Mouse (Mus musculus) lung, postnatal 0 days (tissue): ENCODE data around the gene Cep83. TPM values are rescaled to one million over a fixed set of nuclear protein-coding genes. Genes with fewer than 3 reads are reported as not detected.
A peak's percentile ranks its signal among the peaks of the same experiment; 100 is the strongest.
"Not testable (repeated sequence)": the region's sequence is repeated elsewhere in the genome, so short reads cannot be mapped to it uniquely, and the experiment has no call there.

Source experiments
- ATAC-seq: fragments of 200-750 bp; cut with Nextera tagmentation; 2 replicates; pipeline ENCODE4 v1.8.0; 2017; ENCODE audit warnings: moderate library complexity
- DNase-seq: peaks from one replicate; pipeline ENCODE4 v3.0.0-alpha.2; 2016; ENCODE audit warnings: low spot score
- H3K27ac ChIP-seq: fragments of 300-500 bp; sonication (generic); 2 replicates; pipeline ENCODE4 v1.5.1; 2014; ENCODE audit warnings: antibody characterized with exemption, mild to moderate bottlenecking, low read length, mixed read lengths
- H3K27me3 ChIP-seq: fragments of 300-500 bp; sonication (generic); replicated peaks from 2 replicates; pipeline ENCODE4 v1.6.1; 2014; ENCODE audit warnings: low read length, mixed read lengths; ENCODE audit not compliant: insufficient read depth
- H3K36me3 ChIP-seq: fragments of 300-500 bp; sonication (generic); 2 replicates; pipeline ENCODE4 v1.6.1; 2014; ENCODE audit warnings: low read length, mixed read lengths; ENCODE audit not compliant: insufficient read depth
- H3K4me1 ChIP-seq: fragments of 300-500 bp; sonication (generic); 2 replicates; pipeline ENCODE4 v1.6.1; 2014; ENCODE audit warnings: antibody characterized with exemption, low read depth, low read length, mixed read lengths; ENCODE audit not compliant: insufficient read depth
- H3K4me2 ChIP-seq: fragments of 300-500 bp; sonication (generic); replicated peaks from 2 replicates; pipeline ENCODE4 v1.6.1; 2014; ENCODE audit warnings: low read depth, mild to moderate bottlenecking, low read length, moderate library complexity, mixed read lengths
- H3K4me3 ChIP-seq: fragments of 300-500 bp; sonication (generic); 2 replicates; pipeline ENCODE4 v1.5.1; 2014; ENCODE audit warnings: low read depth, low read length
- H3K9ac ChIP-seq: fragments of 300-500 bp; sonication (generic); replicated peaks from 2 replicates; pipeline ENCODE4 v1.6.1; 2014; ENCODE audit warnings: low read depth, mild to moderate bottlenecking
- H3K9me3 ChIP-seq: fragments of 300-500 bp; sonication (generic); 2 replicates; pipeline ENCODE4 v1.6.1; 2016; ENCODE audit warnings: low read length, mixed read lengths
- CTCF ChIP-seq: IDR thresholded peaks from 2 replicates; pipeline ENCODE4 v1.5.1; 2016; ENCODE audit warnings: antibody characterized with exemption, mild to moderate bottlenecking
- EP300 ChIP-seq: IDR thresholded peaks from 2 replicates; pipeline ENCODE4 v1.6.1; 2016; ENCODE audit warnings: antibody characterized with exemption, mild to moderate bottlenecking, control low read depth
- WGBS: fragments of 180-500 bp; shearing (Covaris S2); extraction: QIAGEN DNeasy Blood & Tissue Kit; methylation state at CpG from one replicate; pipeline ENCODE4 v1.1.7; 2014; 5-methylcytosine and 5-hydroxymethylcytosine counted together
- polyA plus RNA-seq: library from polyadenylated mRNA; unstranded; fragments of >200 nt; fragmentation: Nextera tagmentation; extraction: Ambion mirVana; gene quantifications from 2 replicates; pipeline ENCODE4 v1.2.1, GENCODE M21; 2015

The Cep83 gene
- polyA plus RNA-seq, 1 experiment from 2014 or later, result 20.6 TPM

DNA sequence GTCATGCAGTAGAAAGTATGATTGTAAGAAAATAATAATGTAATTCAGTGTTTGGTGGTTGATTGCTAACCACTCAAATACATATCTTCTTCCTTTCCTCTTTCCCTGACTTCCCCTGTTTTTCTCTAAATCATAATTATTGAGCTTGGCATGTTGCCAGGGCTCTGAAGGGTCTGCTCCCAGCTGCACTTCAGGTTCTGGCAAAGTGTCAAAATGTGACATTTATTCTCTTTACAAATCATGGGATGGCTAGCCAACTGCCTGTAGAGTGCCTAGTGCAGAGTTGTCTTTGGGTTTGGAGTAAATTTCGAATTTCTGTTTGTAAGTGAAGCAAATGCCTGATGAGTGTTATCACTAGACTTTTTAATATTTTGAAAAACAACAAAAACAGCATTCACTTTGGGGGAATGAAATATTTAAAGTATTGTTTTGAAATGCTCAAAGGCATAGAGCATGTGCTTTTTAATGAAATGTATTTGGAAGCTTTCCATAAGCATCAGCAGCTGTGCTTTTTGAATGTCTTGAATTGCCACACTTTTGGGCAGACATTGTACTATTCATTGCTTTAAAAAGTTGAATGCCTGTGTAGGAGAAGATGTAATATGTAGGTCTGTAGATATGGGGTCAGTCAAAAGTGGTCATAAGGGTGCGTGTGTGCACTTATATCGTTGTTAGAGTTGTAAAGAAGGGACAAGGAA is 21.3 kb downstream of the Cep83 start:
- WGBS, result 54% methylated on average over 3 of the region's 3 CpGs

DNA sequence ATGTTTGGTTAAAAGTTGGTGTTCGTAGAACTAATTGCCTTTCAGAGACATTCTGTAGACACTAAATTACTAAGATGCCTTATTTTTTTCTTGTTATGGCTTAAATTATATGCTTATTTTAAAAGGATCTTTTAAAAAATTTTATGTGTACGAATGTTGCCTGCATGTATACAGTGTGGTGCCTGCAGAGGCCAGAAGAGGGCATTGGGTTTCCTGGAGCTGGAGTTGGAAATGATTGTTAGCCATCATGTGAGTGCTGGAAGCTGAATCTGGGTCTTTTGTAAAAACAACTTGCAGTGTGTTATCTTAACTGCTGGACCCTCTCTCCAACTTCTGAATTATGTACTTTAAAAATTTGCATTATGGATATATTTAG is 21.9 kb downstream of the Cep83 start:
- Histone ChIP-seq H3K4me1 (no peaks in the 10 kb centered on the region; the same call in 1 of the 2 replicates), H3K27ac (no peak overlapping the region), H3K4me3 (no peak overlapping the region), H3K9ac (no peak overlapping the region), H3K36me3 (no peaks in the 10 kb centered on the region), H3K27me3 (no peaks in the 10 kb centered on the region), H3K9me3 (no peaks in the 10 kb centered on the region), H3K4me2 (no peak overlapping the region)
- whole genome bisulfite sequencing, result 81% methylated on average over 2 of the region's 2 CpGs
- peak; percentile 29 for TF ChIP-seq CTCF
- TF ChIP-seq EP300, result no peak
- DNase-seq, result no peak
- no peak for ATAC-seq

More for the DNA sequence above, 21.3 kb downstream of the Cep83 start:
- H3K9me3 ChIP-seq, result no peaks in the 10 kb centered on the region
- no peak overlapping the region for H3K9ac ChIP-seq
- no peaks in the 10 kb centered on the region for H3K27me3 ChIP-seq
- ATAC-seq, result peak; percentile 28
- no peaks in the 10 kb centered on the region; the same call in 1 of the 2 replicates for H3K4me1 ChIP-seq
- no peak overlapping the region for H3K4me3 ChIP-seq
- no peak overlapping the region for H3K27ac ChIP-seq
- TF ChIP-seq CTCF (no peak), EP300 (0 out of 2 replicates have a peak, but pooled peaks have one; percentile 25)
- no peak overlapping the region for H3K4me2 ChIP-seq
- DNase-seq, result peak; percentile 73
- no peaks in the 10 kb centered on the region for H3K36me3 ChIP-seq

DNA sequence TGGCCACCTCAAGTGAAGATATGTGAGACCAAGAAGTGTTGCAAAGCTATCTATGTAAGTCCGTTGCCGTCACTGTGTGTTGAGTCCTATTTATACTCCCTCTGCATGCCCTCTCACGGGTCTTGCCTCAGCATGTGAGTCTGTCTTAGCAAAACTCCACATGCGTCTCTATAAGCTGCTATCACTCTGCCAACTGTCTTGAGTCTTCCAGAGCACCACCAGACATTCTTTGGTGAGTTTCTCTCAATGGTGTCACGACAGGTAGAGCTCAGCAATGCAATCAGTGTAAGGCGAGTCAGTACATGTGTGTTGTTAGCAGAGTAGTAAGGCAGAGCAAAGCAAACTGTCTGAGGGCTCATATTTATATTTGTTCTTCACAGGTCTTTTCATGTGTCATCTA is 31.8 kb downstream of the Cep83 start:
- no peak overlapping the region for H3K27ac ChIP-seq
- H3K4me1 ChIP-seq, result no peaks in the 10 kb centered on the region
- TF ChIP-seq EP300 (no peak), CTCF (no peak)
- no peak overlapping the region for H3K9ac ChIP-seq
- no peak overlapping the region for H3K4me3 ChIP-seq
- no peaks in the 10 kb centered on the region for H3K27me3 ChIP-seq
- DNase-seq, result no peak
- no peak overlapping the region for H3K4me2 ChIP-seq
- 95% methylated on average over 6 of the region's 6 CpGs for WGBS
- H3K36me3 ChIP-seq, result no peaks in the 10 kb centered on the region
- no peaks in the 10 kb centered on the region for H3K9me3 ChIP-seq
- ATAC-seq, result no peak

DNA sequence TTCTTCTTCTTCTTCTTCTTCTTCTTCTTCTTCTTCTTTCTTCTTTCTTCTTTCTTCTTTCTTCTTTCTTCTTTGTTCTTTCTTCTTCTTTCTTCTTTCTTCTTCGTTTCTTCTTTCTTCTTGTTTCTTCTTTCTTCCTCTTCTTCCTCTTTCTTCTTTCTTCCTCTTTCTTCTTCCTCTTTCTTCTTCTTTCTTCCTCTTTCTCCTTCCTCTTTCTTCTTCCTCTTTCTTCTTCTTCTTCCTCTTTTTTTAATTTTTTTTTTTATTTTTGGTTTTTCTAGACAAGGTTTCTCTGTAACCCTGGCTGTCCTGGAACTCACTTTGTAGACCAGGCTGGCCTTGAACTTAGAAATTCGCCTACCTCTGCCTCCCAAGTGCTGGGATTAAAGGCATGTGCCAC is 39.6 kb downstream of the Cep83 start:
- WGBS, result 82% methylated on average over 2 of the region's 2 CpGs
- not testable (repeated sequence) for ATAC-seq, H3K9ac ChIP-seq

DNA sequence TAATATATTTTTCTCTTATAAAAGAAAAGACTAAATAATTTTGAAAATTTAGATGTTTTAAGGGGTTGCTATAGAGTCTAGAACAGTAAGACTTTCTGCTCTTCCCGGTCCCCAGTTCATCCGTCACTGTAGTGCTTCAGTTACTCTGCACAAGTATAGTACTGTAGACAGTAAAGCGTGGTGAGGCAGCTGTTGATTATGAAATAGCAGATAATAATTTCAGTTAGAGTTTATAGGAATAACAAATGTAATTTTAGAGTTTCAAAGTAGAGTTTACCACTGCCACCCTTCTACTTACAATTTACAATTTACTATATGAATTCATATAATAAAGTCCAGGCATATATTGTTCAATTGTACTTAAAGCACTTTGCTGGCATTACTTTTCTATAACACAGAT is 42.0 kb downstream of the Cep83 start:
- Histone ChIP-seq H3K4me2 (no peak overlapping the region), H3K27ac (no peak overlapping the region), H3K9me3 (no peaks in the 10 kb centered on the region), H3K4me1 (no peaks in the 10 kb centered on the region), H3K4me3 (no peak overlapping the region), H3K27me3 (no peaks in the 10 kb centered on the region), H3K36me3 (0 out of 2 replicates have a peak, but pooled peaks cover 3% of the 10 kb centered on the region), H3K9ac (no peak overlapping the region)
- no peak for TF ChIP-seq CTCF
- TF ChIP-seq EP300, result no peak
- ATAC-seq (no peak), DNase-seq (no peak)
- whole genome bisulfite sequencing, result 82% methylated on average over 3 of the region's 3 CpGs

More for the DNA sequence above, 39.6 kb downstream of the Cep83 start:
- H3K27me3 ChIP-seq, H3K9me3 ChIP-seq, H3K27ac ChIP-seq, H3K4me2 ChIP-seq, H3K4me1 ChIP-seq, H3K36me3 ChIP-seq, DNase-seq, H3K4me3 ChIP-seq: not testable (repeated sequence)

DNA sequence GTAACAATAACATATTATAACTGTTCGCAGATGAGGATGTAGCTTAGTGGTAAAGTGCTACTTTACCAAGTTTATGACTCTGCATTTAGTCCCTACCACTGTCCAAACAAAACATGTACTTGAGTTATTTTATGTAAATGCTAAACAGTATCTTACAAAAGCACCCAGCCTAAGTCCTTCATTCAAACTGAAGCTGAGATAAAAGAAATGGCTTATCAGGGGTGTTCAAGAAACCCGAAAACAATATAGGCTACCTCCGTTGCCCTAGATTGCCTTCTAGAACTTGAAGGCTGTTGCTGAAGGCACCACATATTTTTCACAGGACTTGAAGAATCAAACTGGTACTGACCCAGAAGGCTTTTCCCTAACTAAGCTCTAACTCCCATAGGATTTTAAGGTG is 46.4 kb downstream of the Cep83 start:
- Histone ChIP-seq H3K9me3 (no peaks in the 10 kb centered on the region), H3K4me3 (no peak overlapping the region), H3K4me2 (no peak overlapping the region), H3K36me3 (no peaks in the 10 kb centered on the region), H3K9ac (no peak overlapping the region), H3K27ac (no peak overlapping the region), H3K27me3 (no peaks in the 10 kb centered on the region), H3K4me1 (no peaks in the 10 kb centered on the region)
- ATAC-seq (no peak), DNase-seq (no peak)
- 95% methylated on average over 3 of the region's 3 CpGs for WGBS
- TF ChIP-seq EP300 (no peak), CTCF (no peak)

DNA sequence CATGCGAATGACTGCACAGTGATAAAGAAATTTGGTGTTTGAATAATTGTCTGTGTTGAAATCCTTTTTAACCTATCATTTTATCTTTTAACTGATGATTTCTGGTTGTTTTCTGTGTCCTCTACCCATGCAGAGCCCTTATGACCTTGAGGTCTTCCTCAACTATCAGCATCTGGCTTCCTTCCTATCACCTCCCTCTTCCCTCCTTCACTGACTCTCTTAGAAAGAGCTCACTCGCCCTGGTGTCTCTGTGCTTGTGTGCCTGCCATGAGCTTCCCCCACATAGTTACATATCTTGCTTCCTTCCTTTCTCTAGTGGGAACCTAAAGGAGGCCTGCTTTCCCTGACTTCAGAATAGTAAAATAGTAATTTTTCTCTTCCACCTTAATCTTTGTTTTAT is 51.8 kb downstream of the Cep83 start:
- no peaks in the 10 kb centered on the region for H3K27me3 ChIP-seq
- H3K27ac ChIP-seq, result no peak overlapping the region
- no peak overlapping the region for H3K4me3 ChIP-seq
- 57% methylated on average over 2 of the region's 2 CpGs for WGBS
- ATAC-seq, result no peak
- no peak overlapping the region for H3K9ac ChIP-seq
- no peaks in the 10 kb centered on the region for H3K36me3 ChIP-seq
- no peak for DNase-seq
- no peaks in the 10 kb centered on the region for H3K9me3 ChIP-seq
- TF ChIP-seq EP300, result no peak
- no peak for TF ChIP-seq CTCF
- H3K4me1 ChIP-seq, result no peaks in the 10 kb centered on the region
- H3K4me2 ChIP-seq, result no peak overlapping the region
